In the genomic region with DNA sequence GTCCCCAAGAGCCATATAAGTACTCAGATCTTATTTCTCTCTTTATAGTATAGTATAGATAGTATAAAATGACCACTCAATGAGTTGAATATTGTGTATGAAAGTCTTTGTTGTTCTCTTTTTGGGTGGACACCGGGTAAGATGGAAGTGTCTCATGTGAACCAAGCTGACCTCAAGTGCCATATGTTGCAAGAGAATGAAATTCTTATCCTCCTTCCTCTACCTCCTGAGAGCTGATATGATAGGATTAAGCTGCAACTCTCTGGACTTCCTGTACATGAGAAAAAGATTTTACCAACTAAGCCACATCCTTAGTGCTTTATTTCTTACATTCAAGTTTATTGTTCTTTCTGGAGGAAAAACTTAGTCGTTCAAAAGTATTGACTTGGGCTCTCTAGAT, we compare ENCODE assay signal across 17 mouse cellular contexts.
A peak's percentile ranks its signal among the peaks of the same experiment; 100 is the strongest.
DNase-seq lines count a peak whose midpoint lies in the region; ATAC-seq and TF ChIP-seq lines count a peak whose summit lies in the region.
"Had no signal": no experiment of that assay in that cellular context is flagged by ENCODE, and none has a peak within 500 bp of the region (broad histone marks: within the 10 kb centered on the region; RNA-seq: fewer than 3 reads in every experiment).

No protein-coding gene starts in this region.

- no peak overlapping the region for H3ac ChIP-seq in myocyte (ENCODE audit: control insufficient read depth, insufficient read length)

- TF ChIP-seq POLR2A in myocyte (IDR thresholded peaks at IDR 0.05; ENCODE audit: insufficient read length, low read depth) = no peak
- no peak for TF ChIP-seq POLR2A in thymus, adult 2 months (IDR thresholded peaks at IDR 0.05; ENCODE audit: control insufficient read depth, extremely low read depth, insufficient read depth, low read length, poor library complexity)

- H3K4me3 ChIP-seq in liver, embryonic 16.5 days (ENCODE audit: low read depth, low read length) = no peak overlapping the region
- H3K4me3 ChIP-seq in liver, embryonic 12.5 days = no peak overlapping the region
- no peak overlapping the region for H3K4me3 ChIP-seq in myocyte
- H3K4me3 ChIP-seq in thymus, adult 2 months (ENCODE audit: control insufficient read depth, insufficient read depth, low read length) = no peak overlapping the region
- H3K4me3 ChIP-seq: embryonic facial prominence, embryonic 13.5 days; forebrain, embryonic 13.5 days; heart, embryonic 13.5 days; hindbrain, embryonic 15.5 days had no signal

- no peaks in the 10 kb centered on the region for H3K9me3 ChIP-seq in liver, embryonic 16.5 days (replicated peaks; ENCODE audit: control insufficient read depth, low read length)
- H3K9me3 ChIP-seq in liver, embryonic 12.5 days (replicated peaks) = no peaks in the 10 kb centered on the region
- H3K9me3 ChIP-seq: embryonic facial prominence, embryonic 13.5 days; forebrain, embryonic 13.5 days; G1E; heart, embryonic 13.5 days; hindbrain, embryonic 15.5 days had no signal

- 29% methylated on average over 2 of the region's 2 CpGs for WGBS in liver, embryonic 16.5 days (ENCODE audit: insufficient replicate concordance)
- whole genome bisulfite sequencing in liver, embryonic 12.5 days (ENCODE audit: insufficient replicate concordance) = 58% methylated on average over 2 of the region's 2 CpGs
- WGBS in thymus, adult 2 months = 15% methylated on average over 2 of the region's 2 CpGs

- peak; percentile 16 for DNase-seq in CD4-positive helper T cell, adult 2 months (ENCODE audit: low read depth, low spot score)
- DNase-seq in induced T-regulatory cell, adult 2 months (ENCODE audit: low read depth) = peak; percentile 25
- DNase-seq in adrenal gland, adult 18-20 months (ENCODE audit: low spot score in 2 of 2) = no peak
- no peak for DNase-seq in thymus, adult 2 months
- DNase-seq: cerebellum, adult 11-12 months; cerebellum, adult 9-10 months; cerebellum, postnatal 25 days; forebrain, postnatal 0 days had no signal

- no peak overlapping the region for H3K27ac ChIP-seq in liver, embryonic 16.5 days (ENCODE audit: low read length)
- H3K27ac ChIP-seq in liver, embryonic 12.5 days = no peak overlapping the region
- H3K27ac ChIP-seq in thymus, adult 2 months (ENCODE audit: control insufficient read depth, insufficient read depth, low read length) = no peak overlapping the region
- H3K27ac ChIP-seq: embryonic facial prominence, embryonic 13.5 days; forebrain, embryonic 13.5 days; heart, embryonic 13.5 days; hindbrain, embryonic 15.5 days had no signal

- no peaks in the 10 kb centered on the region for H3K27me3 ChIP-seq in liver, embryonic 16.5 days (ENCODE audit: control insufficient read depth, insufficient read depth, low read depth, low read length)
- H3K27me3 ChIP-seq in liver, embryonic 12.5 days (replicated peaks) = no peaks in the 10 kb centered on the region
- H3K27me3 ChIP-seq in myocyte (ENCODE audit: control insufficient read depth, insufficient read depth, insufficient read length) = no peaks in the 10 kb centered on the region
- H3K27me3 ChIP-seq in thymus, adult 2 months (ENCODE audit: control insufficient read depth, insufficient read depth, low read length) = no peaks in the 10 kb centered on the region
- H3K27me3 ChIP-seq: embryonic facial prominence, embryonic 13.5 days; forebrain, embryonic 13.5 days; heart, embryonic 13.5 days; hindbrain, embryonic 15.5 days had no signal

- 0 out of 2 replicates have a peak, but pooled peaks have one; percentile 43 for ATAC-seq in liver, embryonic 16.5 days (ENCODE audit: low read depth)
- no peak for ATAC-seq in liver, embryonic 12.5 days
- ATAC-seq: CD4-positive, CD25-positive, alpha-beta regulatory T cell, adult 4 months; forebrain, embryonic 13.5 days; forebrain, postnatal 0 days had no signal

- H3K4me2 ChIP-seq in liver, embryonic 16.5 days (ENCODE audit: low read depth, low read length) = no peak overlapping the region
- no peak overlapping the region for H3K4me2 ChIP-seq in liver, embryonic 12.5 days
- H3K4me2 ChIP-seq in myocyte (ENCODE audit: low read depth) = no peak overlapping the region
- H3K4me2 ChIP-seq: embryonic facial prominence, embryonic 13.5 days; forebrain, embryonic 13.5 days; heart, embryonic 13.5 days; hindbrain, embryonic 15.5 days had no signal

- no peaks in the 10 kb centered on the region; the same call in 1 of the 2 replicates for H3K4me1 ChIP-seq in liver, embryonic 16.5 days (ENCODE audit: control insufficient read depth, low read depth, low read length)
- H3K4me1 ChIP-seq in liver, embryonic 12.5 days = no peaks in the 10 kb centered on the region
- H3K4me1 ChIP-seq in thymus, adult 2 months (replicated peaks; ENCODE audit: control insufficient read depth, insufficient read depth, low read length) = peaks cover 11% of the 10 kb centered on the region
- H3K4me1 ChIP-seq: forebrain, embryonic 13.5 days; hindbrain, embryonic 15.5 days had no signal

- no peaks in the 10 kb centered on the region for H3K79me2 ChIP-seq in myocyte (ENCODE audit: control insufficient read depth, insufficient read depth)

- H3K36me3 ChIP-seq in liver, embryonic 16.5 days (ENCODE audit: control insufficient read depth, insufficient read depth) = no peaks in the 10 kb centered on the region
- no peaks in the 10 kb centered on the region for H3K36me3 ChIP-seq in liver, embryonic 12.5 days
- H3K36me3 ChIP-seq in myocyte (ENCODE audit: control insufficient read depth, insufficient read depth) = no peaks in the 10 kb centered on the region
- no peaks in the 10 kb centered on the region for H3K36me3 ChIP-seq in thymus, adult 2 months (ENCODE audit: control insufficient read depth, insufficient read depth, low read length)
- H3K36me3 ChIP-seq: embryonic facial prominence, embryonic 13.5 days; G1E; heart, embryonic 13.5 days; hindbrain, embryonic 15.5 days had no signal

- no peak overlapping the region for H3K9ac ChIP-seq in liver, embryonic 16.5 days (ENCODE audit: low read depth, low read length)
- H3K9ac ChIP-seq in liver, embryonic 12.5 days = no peak overlapping the region
- H3K9ac ChIP-seq: embryonic facial prominence, embryonic 13.5 days; forebrain, embryonic 13.5 days; forebrain, postnatal 0 days; heart, embryonic 13.5 days; hindbrain, embryonic 15.5 days had no signal

- TF ChIP-seq CTCF in thymus, adult 2 months (IDR thresholded peaks at IDR 0.05; ENCODE audit: borderline replicate concordance, control insufficient read depth, extremely low read depth, insufficient read depth, low read length, poor library complexity) = no peak

TF ChIP-seq in myocyte, 11 proteins besides CTCF, POLR2A, EP300 and RAD21:
- TF ChIP-seq CEBPB (IDR thresholded peaks at IDR 0.05; ENCODE audit: insufficient read depth, poor library complexity, severe bottlenecking) (peak; percentile 44; the same call in 1 of the 2 replicates), MYOG (IDR thresholded peaks at IDR 0.05; ENCODE audit: control insufficient read depth in 1 of 3, insufficient read depth in 1 of 3, insufficient read length in 2 of 3, low read depth in 2 of 3) (no peak)

Comparison
In these comparisons a context has a peak if more than half of its experiments do, and no peak if none do; other contexts are left out.
1. DNase-seq: peak in CD4-positive helper T cell, adult 2 months (single experiment) and induced T-regulatory cell, adult 2 months (single experiment); none in adrenal gland, adult 18-20 months (0 of 2) and thymus, adult 2 months (single experiment).